Mouse (Mus musculus): ENCODE data around the gene Slc16a5.

DNA sequence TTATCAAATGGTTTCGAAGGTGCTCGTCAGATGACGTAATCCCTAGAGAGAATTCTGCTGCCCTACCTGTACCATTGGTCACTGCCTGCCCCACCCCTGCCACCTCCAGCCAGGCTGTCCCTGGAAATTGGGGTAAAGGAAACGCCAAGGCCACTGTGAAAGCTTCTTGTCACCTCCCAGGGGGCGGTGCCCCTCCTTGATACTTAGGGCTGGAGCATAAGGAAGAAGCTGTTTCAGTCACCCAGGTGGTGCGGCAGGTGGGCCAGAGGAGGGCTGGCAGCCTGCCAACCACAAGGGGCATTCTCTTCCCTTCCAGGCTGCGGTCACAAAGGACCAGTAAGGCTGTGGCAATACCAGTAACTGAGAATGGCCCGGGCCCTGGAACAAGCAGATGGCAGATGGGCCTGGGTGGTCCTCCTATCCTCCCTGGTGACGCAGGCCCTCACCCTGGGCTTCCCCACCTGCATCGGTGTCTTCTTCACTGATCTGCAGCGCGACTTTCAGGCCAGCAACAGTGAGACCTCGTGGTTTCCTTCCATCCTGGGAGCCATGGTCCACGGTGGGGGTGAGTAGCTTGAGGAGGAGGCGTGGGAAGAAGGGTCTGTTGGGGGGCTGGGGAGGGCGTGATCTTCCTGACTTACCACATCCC, at the start of gene Slc16a5:
- TF ChIP-seq CTCF (conservative IDR thresholded peaks at IDR 0.05; ENCODE audit: low read length) (no peak), NANOG (IDR thresholded peaks at IDR 0.05; ENCODE audit: borderline replicate concordance, low read length) (no peak), POU5F1 (IDR thresholded peaks at IDR 0.05; ENCODE audit: borderline replicate concordance, low read length) (no peak)

Measured in E14TG2a.4 (cell line).